Mouse (Mus musculus) layer of hippocampus, adult 9-10 months (tissue): Measurements from ENCODE around the gene Prrxl1.

Source experiments
- DNase-seq: peaks from one replicate; pipeline ENCODE4 v3.0.0; 2022; ENCODE audit warnings: low spot score

The Prrxl1 gene

GRCm38 (mm10) chr14:32627271-32627670 lies 28.1 kb downstream of the Prrxl1 start:
- DNase-seq = no peak

GRCm38 (mm10) chr14:32628584-32628983 lies 29.4 kb downstream of the Prrxl1 start:
- no peak for DNase-seq

GRCm38 (mm10) chr14:32632908-32633600 lies 33.8 kb downstream of the Prrxl1 start:
- DNase-seq = no peak

GRCm38 (mm10) chr14:32634015-32634682 lies 34.9 kb downstream of the Prrxl1 start:
- no peak for DNase-seq

GRCm38 (mm10) chr14:32638485-32638884 lies 39.3 kb downstream of the Prrxl1 start:
- no peak for DNase-seq

- no peak for DNase-seq
These were observed 60.6 kb downstream of the Prrxl1 start for GRCm38 (mm10) chr14:32659781-32660180.

GRCm38 (mm10) chr14:32663099-32663498 lies 63.9 kb downstream of the Prrxl1 start:
- DNase-seq = no peak

- no peak for DNase-seq
These were observed 74.0 kb downstream of the Prrxl1 start for GRCm38 (mm10) chr14:32673178-32673577.

- no peak for DNase-seq
These were observed 79.4 kb downstream of the Prrxl1 start for GRCm38 (mm10) chr14:32678565-32678964.

GRCm38 (mm10) chr14:32681603-32682002 lies 82.4 kb downstream of the Prrxl1 start:
- DNase-seq = no peak

- DNase-seq = no peak
These were observed 83.3 kb downstream of the Prrxl1 start for GRCm38 (mm10) chr14:32682536-32682935.

- no peak for DNase-seq
These were observed 84.1 kb downstream of the Prrxl1 start for GRCm38 (mm10) chr14:32683251-32683838.

GRCm38 (mm10) chr14:32683982-32684734 lies 85.0 kb downstream of the Prrxl1 start:
- DNase-seq = no peak

GRCm38 (mm10) chr14:32684735-32685105 lies 85.5 kb downstream of the Prrxl1 start:
- DNase-seq = no peak

- DNase-seq = no peak
These were observed 86.1 kb downstream of the Prrxl1 start, which contains the start of gene 3425401B19Rik for GRCm38 (mm10) chr14:32685124-32685826. 3425401B19Rik (minus strand) TSS chr14:32685293.

GRCm38 (mm10) chr14:32695906-32696305 lies 96.7 kb downstream of the Prrxl1 start:
- DNase-seq = no peak

- no peak for DNase-seq
These were observed 97.1 kb downstream of the Prrxl1 start for GRCm38 (mm10) chr14:32696344-32696743.

GRCm38 (mm10) chr14:32697774-32698173 lies 98.6 kb downstream of the Prrxl1 start:
- DNase-seq = no peak

- DNase-seq = no peak
These were observed 99.3 kb downstream of the Prrxl1 start for GRCm38 (mm10) chr14:32698556-32698955.
